Mouse (Mus musculus) forebrain, embryonic 14.5 days (tissue): ENCODE data around the gene Msh3. TPM values are rescaled to one million over a fixed set of nuclear protein-coding genes. Genes with fewer than 3 reads are reported as not detected.

ENCODE experiments used
- ATAC-seq: fragments of 200-750 bp; cut with Nextera tagmentation; 2 replicates; pipeline ENCODE4 v1.8.0; 2017; ENCODE audit warnings: mild to moderate bottlenecking, moderate library complexity
- DNase-seq: peaks from one replicate; pipeline ENCODE4 v3.0.0-alpha.2; 2015; ENCODE audit warnings: low spot score
- H3K27ac ChIP-seq: fragments of 300-500 bp; sonication (generic); 2 replicates; pipeline ENCODE4 v1.5.1; 2014; ENCODE audit warnings: low read depth, mild to moderate bottlenecking, control low read depth, low read length, moderate library complexity
- H3K27me3 ChIP-seq: fragments of 300-500 bp; sonication (generic); replicated peaks from 2 replicates; pipeline ENCODE4 v1.6.1; 2014; ENCODE audit warnings: low read length, control low read depth, mixed read lengths; ENCODE audit not compliant: control insufficient read depth, insufficient read depth
- H3K36me3 ChIP-seq: fragments of 300-500 bp; sonication (generic); 2 replicates; pipeline ENCODE4 v1.6.1; 2014; ENCODE audit warnings: low read length, control low read depth; ENCODE audit not compliant: control insufficient read depth, insufficient read depth
- H3K4me1 ChIP-seq: fragments of 300-500 bp; sonication (generic); 2 replicates; pipeline ENCODE4 v1.6.1; 2014; ENCODE audit warnings: antibody characterized with exemption, low read length, control low read depth; ENCODE audit not compliant: control insufficient read depth, insufficient read depth
- H3K4me2 ChIP-seq: fragments of 300-500 bp; sonication (generic); 2 replicates; pipeline ENCODE4 v1.6.1; 2014; ENCODE audit warnings: mild to moderate bottlenecking, control low read depth, low read length
- H3K4me3 ChIP-seq: fragments of 300-500 bp; sonication (generic); 2 replicates; pipeline ENCODE4 v1.5.1; 2014; ENCODE audit warnings: low read depth, low read length, control low read depth
- H3K9ac ChIP-seq: fragments of 300-500 bp; sonication (generic); 2 replicates; pipeline ENCODE4 v1.6.1; 2014; ENCODE audit warnings: mild to moderate bottlenecking, low read length, control low read depth, moderate library complexity
- H3K9me3 ChIP-seq: fragments of 300-500 bp; sonication (generic); replicated peaks from 2 replicates; pipeline ENCODE4 v1.6.1; 2016; ENCODE audit warnings: low read length, control low read depth, mixed read lengths; ENCODE audit not compliant: control insufficient read depth
- WGBS: fragments of 180-500 bp; shearing (Covaris S2); extraction: QIAGEN DNeasy Blood & Tissue Kit; methylation state at CpG from one replicate; pipeline ENCODE4 v1.1.7; 2014; 5-methylcytosine and 5-hydroxymethylcytosine counted together
- polyA plus RNA-seq: library from polyadenylated mRNA; unstranded; fragments of >200 nt; fragmentation: Nextera tagmentation; extraction: Ambion mirVana; gene quantifications from 2 replicates; pipeline ENCODE4 v1.2.1, GENCODE M21; 2014

The Msh3 gene
- polyA plus RNA-seq, 1 experiment from 2014 or later = 26.9 TPM

GRCm38 (mm10) chr13:92365312-92365711 lies 10.5 kb upstream of the Msh3 start:
- Histone ChIP-seq H3K9me3 (no peaks in the 10 kb centered on the region; the same call in 1 of the 2 replicates), H3K27ac (no peak overlapping the region), H3K4me3 (no peak overlapping the region), H3K4me1 (no peaks in the 10 kb centered on the region), H3K27me3 (no peaks in the 10 kb centered on the region), H3K4me2 (no peak overlapping the region), H3K9ac (no peak overlapping the region), H3K36me3 (peaks cover 28% of the 10 kb centered on the region)
- DNase-seq = no peak
- 78% methylated on average over 4 of the region's 4 CpGs for WGBS
- no peak for ATAC-seq

DNA sequence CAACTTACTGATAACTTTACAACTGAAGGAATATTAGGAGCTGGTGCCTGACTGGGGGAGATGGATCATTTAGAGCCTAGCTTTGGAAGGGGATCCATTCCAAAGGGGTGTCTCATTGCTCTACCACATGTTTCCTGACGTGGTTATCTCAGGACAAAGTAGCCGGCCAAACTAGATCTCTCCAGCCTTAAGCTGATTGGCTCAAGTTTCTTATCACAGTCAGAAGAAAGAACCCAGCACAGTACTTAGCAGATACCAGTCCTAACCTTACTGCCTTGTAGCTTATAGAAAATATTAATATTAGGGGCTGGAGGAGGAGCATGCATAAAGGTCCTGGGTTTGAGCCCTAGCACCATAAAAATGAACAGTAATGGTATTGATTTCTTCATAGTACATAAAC lies 6.8 kb upstream of the Msh3 start:
- Histone ChIP-seq H3K4me2 (no peak overlapping the region), H3K4me1 (no peaks in the 10 kb centered on the region), H3K9ac (no peak overlapping the region), H3K4me3 (no peak overlapping the region), H3K27ac (no peak overlapping the region), H3K27me3 (no peaks in the 10 kb centered on the region), H3K9me3 (no peaks in the 10 kb centered on the region), H3K36me3 (peaks cover 18% of the 10 kb centered on the region; the same call in 1 of the 2 replicates)
- DNase-seq (no peak), ATAC-seq (no peak)
- WGBS = 86% methylated on average over 2 of the region's 2 CpGs

DNA sequence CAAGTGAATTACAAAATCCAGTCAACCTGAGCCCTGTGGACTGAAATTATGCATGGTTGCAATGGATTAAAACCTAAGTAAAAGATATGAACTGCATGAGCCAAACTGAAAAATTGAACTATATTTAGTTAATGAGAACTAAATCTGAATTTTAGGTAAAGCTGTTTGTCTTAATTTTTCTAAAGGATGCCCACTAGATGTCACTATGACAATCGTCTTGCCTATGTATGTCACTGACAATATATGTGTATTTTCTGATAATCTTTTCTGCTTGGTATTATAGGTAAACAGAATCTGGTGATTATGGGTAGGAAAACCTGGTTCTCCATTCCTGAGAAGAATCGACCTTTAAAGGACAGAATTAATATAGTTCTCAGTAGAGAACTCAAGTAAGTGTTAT lies 2.8 kb upstream of the Msh3 start:
- ATAC-seq (no peak), DNase-seq (peak; percentile 52)
- no peak overlapping the region for H3K4me2 ChIP-seq
- H3K27me3 ChIP-seq = no peaks in the 10 kb centered on the region
- H3K9ac ChIP-seq = no peak overlapping the region
- H3K36me3 ChIP-seq = peaks cover 15% of the 10 kb centered on the region; the same call in 1 of the 2 replicates
- H3K4me3 ChIP-seq = no peak overlapping the region
- 62% methylated on average over 2 of the region's 2 CpGs for WGBS
- no peak overlapping the region for H3K27ac ChIP-seq
- H3K4me1 ChIP-seq = peaks cover 11% of the 10 kb centered on the region
- no peaks in the 10 kb centered on the region for H3K9me3 ChIP-seq

DNA sequence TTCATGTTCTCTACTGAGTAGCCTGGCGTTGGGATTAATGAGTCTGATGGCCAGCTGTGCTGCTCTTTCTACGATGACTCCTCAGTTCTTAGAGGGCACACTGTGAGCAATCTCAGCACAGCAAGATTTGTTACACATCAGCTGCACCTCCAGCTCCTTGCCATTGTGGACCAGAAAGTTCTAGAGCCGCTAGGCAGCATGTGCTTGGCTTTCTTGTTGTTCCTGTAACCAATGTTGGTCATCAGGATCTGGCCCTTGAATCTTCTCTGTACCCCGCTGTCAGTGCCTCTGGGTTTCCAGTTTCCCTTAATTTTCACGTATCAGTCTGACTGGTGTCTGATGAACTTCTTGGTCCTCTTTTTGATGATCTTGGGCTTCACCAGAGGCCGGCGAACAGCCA lies 1.6 kb upstream of the Msh3 start:
- peaks cover 12% of the 10 kb centered on the region; the same call in 1 of the 2 replicates for H3K36me3 ChIP-seq
- 61% methylated on average over 7 of the region's 7 CpGs for WGBS
- no peaks in the 10 kb centered on the region for H3K9me3 ChIP-seq
- peak overlapping the region; percentile 88 for H3K4me2 ChIP-seq
- no peaks in the 10 kb centered on the region for H3K27me3 ChIP-seq
- H3K4me1 ChIP-seq = peaks cover 11% of the 10 kb centered on the region
- no peak for DNase-seq
- ATAC-seq = no peak
- H3K4me3 ChIP-seq = peak overlapping the region; percentile 61
- H3K9ac ChIP-seq = peak overlapping the region; percentile 64
- H3K27ac ChIP-seq = no peak overlapping the region

GRCm38 (mm10) chr13:92355272-92355643 lies 455 bp upstream of the Msh3 start:
- ATAC-seq (peak; percentile 30; the same call in 1 of the 2 replicates), DNase-seq (no peak)
- WGBS = 1% methylated on average over 24 of the region's 24 CpGs
- H3K4me1 ChIP-seq = peaks cover 11% of the 10 kb centered on the region
- peak overlapping the region; percentile 64 for H3K9ac ChIP-seq
- H3K27me3 ChIP-seq = no peaks in the 10 kb centered on the region
- H3K27ac ChIP-seq = peak overlapping the region; percentile 9; the same call in 1 of the 2 replicates
- peak overlapping the region; percentile 61 for H3K4me3 ChIP-seq
- peaks cover 11% of the 10 kb centered on the region; the same call in 1 of the 2 replicates for H3K36me3 ChIP-seq
- H3K9me3 ChIP-seq = no peaks in the 10 kb centered on the region
- peak overlapping the region; percentile 88 for H3K4me2 ChIP-seq

DNA sequence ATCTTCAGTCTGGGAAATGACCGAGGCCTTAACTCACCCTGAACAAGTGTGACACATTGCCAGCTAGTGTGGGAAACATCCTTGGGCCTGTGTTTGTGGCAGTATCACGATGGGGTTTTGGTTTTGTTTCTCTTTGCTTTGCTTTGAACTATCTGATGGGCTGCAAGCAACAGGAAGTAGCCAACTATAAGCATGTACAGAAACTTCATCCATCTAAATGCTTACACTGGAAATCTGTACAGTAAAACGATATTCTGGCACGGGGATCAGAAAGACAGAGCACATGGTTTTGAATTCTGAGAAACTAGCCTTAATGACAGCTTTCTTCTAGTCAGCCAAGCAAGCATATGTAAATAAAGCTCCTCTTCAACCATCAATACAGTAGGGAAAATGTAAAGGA lies 847 bp downstream of the Msh3 start:
- Histone ChIP-seq H3K4me2 (peak overlapping the region; percentile 88), H3K27me3 (no peaks in the 10 kb centered on the region), H3K4me1 (peaks cover 11% of the 10 kb centered on the region), H3K9ac (peak overlapping the region; percentile 70), H3K36me3 (peaks cover 12% of the 10 kb centered on the region), H3K4me3 (peak overlapping the region; percentile 61), H3K27ac (peak overlapping the region; percentile 84; the same call in 1 of the 2 replicates), H3K9me3 (no peaks in the 10 kb centered on the region)
- WGBS = 35% methylated on average over 4 of the region's 4 CpGs
- DNase-seq = no peak
- ATAC-seq = no peak; the same call in 1 of the 2 replicates

- Histone ChIP-seq H3K9me3 (no peaks in the 10 kb centered on the region), H3K4me2 (no peak overlapping the region), H3K9ac (no peak overlapping the region), H3K4me3 (no peak overlapping the region), H3K36me3 (peaks cover 30% of the 10 kb centered on the region), H3K27me3 (no peaks in the 10 kb centered on the region), H3K4me1 (peaks cover 9% of the 10 kb centered on the region), H3K27ac (no peak overlapping the region)
- 94% methylated on average over 6 of the region's 6 CpGs for WGBS
- DNase-seq (no peak), ATAC-seq (no peak)
Measured at GRCm38 (mm10) chr13:92351100-92351499, 3.7 kb downstream of the Msh3 start.

DNA sequence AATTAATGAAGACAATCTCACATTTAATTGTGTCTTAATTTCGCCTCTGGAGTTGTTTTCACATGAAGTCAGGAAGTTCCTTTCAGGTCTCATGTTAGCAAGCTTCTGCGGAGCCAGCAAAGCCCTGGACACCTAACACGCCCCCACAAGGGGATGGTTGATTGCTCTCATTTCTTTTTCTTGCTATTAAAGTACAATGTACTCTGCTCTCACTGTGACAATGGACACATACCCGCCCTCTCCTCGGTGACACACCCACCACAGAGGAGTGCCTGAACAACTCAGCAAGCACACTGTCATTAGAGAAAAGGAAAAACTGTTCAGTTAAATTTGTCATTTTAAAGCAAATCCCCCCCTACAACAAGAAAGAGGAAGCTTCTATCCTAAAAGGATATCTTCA lies 8.5 kb downstream of the Msh3 start:
- Histone ChIP-seq H3K9ac (no peak overlapping the region), H3K36me3 (peaks cover 59% of the 10 kb centered on the region), H3K9me3 (no peaks in the 10 kb centered on the region), H3K4me2 (no peak overlapping the region), H3K27ac (no peak overlapping the region), H3K4me1 (no peaks in the 10 kb centered on the region), H3K27me3 (no peaks in the 10 kb centered on the region), H3K4me3 (no peak overlapping the region)
- 78% methylated on average over 5 of the region's 5 CpGs for WGBS
- DNase-seq (no peak), ATAC-seq (no peak)

DNA sequence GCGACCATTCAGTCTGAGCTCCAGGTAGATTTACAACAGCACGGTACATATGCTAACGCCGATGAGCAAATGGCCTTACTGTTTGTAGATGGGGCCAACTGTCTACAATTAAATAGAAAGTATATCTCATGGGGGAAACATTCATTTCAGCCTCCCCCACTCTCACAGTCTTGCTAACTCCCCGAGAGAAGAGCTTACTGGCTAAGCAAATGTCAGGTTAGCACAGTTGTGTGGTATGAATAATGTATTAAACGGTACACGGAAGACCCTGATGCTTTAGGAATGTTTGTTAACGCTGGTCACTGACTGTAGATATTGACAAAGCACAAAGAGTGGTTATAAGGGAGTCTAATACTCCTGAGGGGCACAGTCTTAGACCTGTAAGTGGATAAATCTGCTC lies 10.8 kb downstream of the Msh3 start:
- DNase-seq (no peak), ATAC-seq (no peak)
- H3K4me3 ChIP-seq = no peak overlapping the region
- no peak overlapping the region for H3K9ac ChIP-seq
- no peak overlapping the region for H3K4me2 ChIP-seq
- no peaks in the 10 kb centered on the region for H3K4me1 ChIP-seq
- H3K27me3 ChIP-seq = no peaks in the 10 kb centered on the region
- WGBS = 90% methylated on average over 8 of the region's 8 CpGs
- no peaks in the 10 kb centered on the region for H3K9me3 ChIP-seq
- peaks cover 59% of the 10 kb centered on the region for H3K36me3 ChIP-seq
- H3K27ac ChIP-seq = no peak overlapping the region
